Mouse (Mus musculus): Measurements from ENCODE around the gene Gga2. TPM values are rescaled to one million over a fixed set of nuclear protein-coding genes. Genes with fewer than 3 reads are reported as not detected.
A peak's percentile ranks its signal among the peaks of the same experiment; 100 is the strongest.

Gga2 gene
- 59.0 and 63.7 TPM in 2 replicates for polyA plus RNA-seq (2015; fragmentation: Nextera tagmentation; extraction: Ambion mirVana)

DNA sequence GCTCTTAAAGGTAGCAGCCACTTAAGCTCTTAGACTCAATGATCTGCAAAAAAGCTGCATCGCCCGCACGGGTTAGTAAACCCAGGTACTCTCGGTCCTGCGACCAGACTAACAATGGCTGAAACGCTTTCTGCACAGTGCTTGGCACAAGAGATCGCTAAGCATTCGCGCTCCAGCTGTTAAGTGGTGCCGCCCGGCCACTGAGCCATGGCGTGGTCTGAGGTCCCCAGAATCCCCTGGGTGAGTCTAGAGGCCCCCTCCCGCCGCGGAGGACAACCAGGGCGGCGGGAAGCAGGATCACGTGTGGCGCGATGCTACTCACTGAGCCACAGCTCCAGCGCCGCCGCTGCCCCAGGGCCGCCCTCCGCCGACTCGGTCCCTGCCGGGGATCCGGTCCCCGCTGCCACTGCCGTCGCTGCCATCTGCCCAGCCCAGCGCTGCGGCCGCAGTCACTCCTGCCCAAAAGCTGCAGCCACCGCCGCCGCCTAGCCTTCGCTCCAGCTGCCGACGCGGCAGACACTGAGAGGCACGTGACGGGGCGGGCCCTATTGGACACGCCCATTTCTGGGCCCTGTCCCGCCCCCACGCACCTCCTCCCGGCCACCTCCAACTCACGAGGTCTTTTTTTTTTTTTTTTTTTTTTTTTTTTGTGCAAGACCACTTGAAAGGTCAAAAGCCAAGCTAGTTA is at the start of gene Gga2:
Gene Gga2, minus strand, starts transcription at position 556 of the 688 bp plus-strand sequence.
- H3K4me2 ChIP-seq, result peak within 1 kb of the TSS; percentile 63
- peak within 1 kb of the TSS; percentile 85 for H3K9ac ChIP-seq
- no peaks in the 10 kb centered on the region for H3K27me3 ChIP-seq (replicated peaks)
- ATAC-seq (replicated peaks), result peak; percentile 91
- WGBS, result under 1% methylated on average over 50 of the region's 50 CpGs
- H3K27ac ChIP-seq, result peak within 1 kb of the TSS; percentile 94
- H3K4me1 ChIP-seq, result peaks cover 39% of the 10 kb centered on the region
- no peaks in the 10 kb centered on the region for H3K9me3 ChIP-seq
- H3K4me3 ChIP-seq, result peak within 1 kb of the TSS; percentile 86
- no peaks in the 10 kb centered on the region for H3K36me3 ChIP-seq (replicated peaks)

DNA sequence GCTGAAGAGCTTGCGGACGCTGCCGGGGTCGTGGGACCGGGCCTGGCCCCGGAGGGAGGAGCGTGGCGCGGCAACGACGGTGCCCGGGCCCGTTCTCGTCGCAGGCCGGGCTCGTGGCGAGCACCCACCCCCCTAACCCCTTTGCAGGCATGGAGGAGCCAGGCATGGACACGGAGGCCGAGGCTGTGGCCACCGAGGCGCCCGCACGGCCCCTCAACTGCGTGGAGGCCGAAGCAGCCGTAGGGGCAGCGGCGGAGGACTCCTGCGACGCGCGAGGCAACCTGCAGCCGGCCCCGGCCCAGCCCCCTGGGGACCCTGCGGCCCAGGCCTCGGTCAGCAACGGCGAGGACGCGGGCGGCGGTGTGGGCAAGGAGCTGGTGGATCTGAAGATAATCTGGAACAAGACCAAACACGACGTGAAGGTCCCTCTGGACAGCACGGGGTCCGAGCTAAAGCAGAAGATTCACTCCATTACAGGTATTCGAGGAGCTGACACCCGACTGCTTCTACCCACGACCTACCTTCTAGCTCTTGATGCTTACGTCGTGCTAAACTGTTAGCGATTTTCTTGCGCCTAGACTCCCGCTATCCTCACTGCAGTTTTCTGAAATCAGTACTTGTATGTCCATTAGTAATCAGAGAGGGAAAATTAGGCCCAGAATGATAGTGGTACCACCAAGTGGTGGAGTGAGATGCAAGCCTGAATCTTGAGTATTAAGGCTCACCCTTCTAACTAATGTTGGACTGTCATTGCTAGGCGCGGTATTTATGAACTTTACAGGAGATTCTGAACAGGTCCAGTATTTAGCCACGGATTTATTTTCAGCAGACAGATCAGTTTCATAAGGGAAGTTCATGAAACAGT is 46.7 kb upstream of the Gga2 start:
- Histone ChIP-seq H3K27me3 (replicated peaks) (no peaks in the 10 kb centered on the region), H3K4me3 (peak overlapping the region; percentile 97), H3K9ac (peak overlapping the region; percentile 95), H3K9me3 (no peaks in the 10 kb centered on the region), H3K27ac (peak overlapping the region; percentile 98), H3K36me3 (replicated peaks) (peaks cover 22% of the 10 kb centered on the region), H3K4me2 (peak overlapping the region; percentile 82), H3K4me1 (peaks cover 42% of the 10 kb centered on the region)
- peak; percentile 66 for ATAC-seq (replicated peaks)
- 2% methylated on average over 56 of the region's 58 CpGs for WGBS

DNA sequence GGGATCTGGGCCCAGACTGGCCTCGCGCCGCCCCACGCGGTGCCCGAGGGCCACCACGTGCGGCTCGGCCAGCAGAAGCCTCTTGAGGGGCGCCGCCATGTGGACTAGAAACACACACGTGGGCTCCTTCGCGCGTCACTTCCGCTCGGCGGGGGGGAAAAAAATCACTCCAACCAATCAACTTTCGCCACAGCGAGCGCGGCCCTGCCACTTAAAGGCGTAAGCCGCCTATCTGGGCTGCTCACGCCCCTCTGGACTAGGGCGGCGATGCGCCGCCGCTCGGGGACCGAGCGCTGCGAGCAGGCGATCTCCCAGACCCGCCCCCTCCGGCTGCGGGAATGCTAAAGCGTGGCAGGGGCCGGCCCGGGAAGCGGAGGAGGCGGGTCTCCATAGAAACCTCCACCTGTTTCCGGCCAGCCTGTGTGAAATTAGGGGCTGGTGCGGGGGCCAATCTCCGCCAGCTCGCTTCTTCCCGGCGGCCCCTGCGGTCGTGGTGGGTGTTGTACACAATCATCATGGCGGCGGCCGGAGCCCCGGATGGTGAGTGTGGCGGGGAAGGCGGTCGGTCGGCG is 46.0 kb upstream of the Gga2 start, which contains the start of the genes Ubfd1 and Ears2:
Gene Ubfd1, plus strand, starts transcription at position 231 of the 572 bp plus-strand sequence.
Gene Ears2, minus strand, starts transcription at position 319 of the 572 bp plus-strand sequence.
- H3K4me2 ChIP-seq, result peak within 1 kb of the TSS; percentile 82
- H3K27me3 ChIP-seq (replicated peaks), result no peaks in the 10 kb centered on the region
- peak within 1 kb of the TSS; percentile 95 for H3K9ac ChIP-seq
- WGBS, result under 1% methylated on average over 60 of the region's 60 CpGs
- peak; percentile 99 for ATAC-seq (replicated peaks)
- peak within 1 kb of the TSS; percentile 97 for H3K4me3 ChIP-seq
- H3K4me1 ChIP-seq, result peaks cover 42% of the 10 kb centered on the region
- peaks cover 16% of the 10 kb centered on the region for H3K36me3 ChIP-seq (replicated peaks)
- peak within 1 kb of the TSS; percentile 98 for H3K27ac ChIP-seq
- no peaks in the 10 kb centered on the region for H3K9me3 ChIP-seq

DNA sequence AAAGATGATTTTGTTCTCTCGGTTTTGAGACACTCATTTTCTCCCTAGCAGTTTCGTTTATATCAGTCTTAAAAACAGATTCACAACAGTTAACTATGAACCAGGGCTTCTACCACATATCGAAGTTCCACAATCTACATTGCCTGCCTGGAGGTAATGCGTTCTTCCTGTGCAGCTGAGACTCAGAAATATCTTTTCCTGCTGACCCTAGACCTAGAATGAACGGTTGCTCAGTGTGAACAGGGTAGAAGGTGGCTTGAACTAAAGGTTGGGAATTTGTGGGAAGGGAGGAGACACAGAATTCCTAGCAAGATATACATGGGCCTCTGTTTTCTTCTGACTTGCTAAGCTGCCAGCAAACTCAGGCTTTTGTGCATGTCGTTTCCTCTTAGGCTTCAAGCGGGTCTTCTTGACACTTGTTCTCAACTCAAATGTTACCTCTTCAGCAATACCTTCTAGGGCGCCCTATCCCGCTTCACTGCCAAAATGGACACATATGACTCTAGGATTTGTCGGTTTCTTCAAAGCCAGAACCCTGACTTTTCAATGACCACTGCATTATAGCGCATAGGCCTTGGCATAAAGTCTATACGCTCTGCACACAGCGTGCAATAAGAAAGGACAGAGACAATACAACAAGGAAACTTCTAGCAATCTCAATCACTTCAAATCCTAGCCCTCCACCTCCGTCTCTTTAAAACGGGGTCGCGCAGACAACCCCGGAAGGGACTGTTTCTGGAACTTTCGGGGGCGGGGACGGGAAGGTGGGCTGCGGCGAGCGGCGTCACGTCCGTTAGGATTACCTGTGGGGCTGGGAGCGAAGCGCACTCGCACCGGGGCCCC is 45.3 kb upstream of the Gga2 start:
- ATAC-seq (replicated peaks), result peak; percentile 77; the same call in 1 of the 2 replicates
- H3K4me3 ChIP-seq, result peak overlapping the region; percentile 97
- H3K9me3 ChIP-seq, result no peaks in the 10 kb centered on the region
- peak overlapping the region; percentile 82 for H3K4me2 ChIP-seq
- WGBS, result 19% methylated on average over 31 of the region's 31 CpGs
- H3K36me3 ChIP-seq (replicated peaks), result peaks cover 10% of the 10 kb centered on the region; the same call in 1 of the 2 replicates
- H3K9ac ChIP-seq, result peak overlapping the region; percentile 95
- peaks cover 42% of the 10 kb centered on the region for H3K4me1 ChIP-seq
- H3K27me3 ChIP-seq (replicated peaks), result no peaks in the 10 kb centered on the region
- peak overlapping the region; percentile 98 for H3K27ac ChIP-seq

DNA sequence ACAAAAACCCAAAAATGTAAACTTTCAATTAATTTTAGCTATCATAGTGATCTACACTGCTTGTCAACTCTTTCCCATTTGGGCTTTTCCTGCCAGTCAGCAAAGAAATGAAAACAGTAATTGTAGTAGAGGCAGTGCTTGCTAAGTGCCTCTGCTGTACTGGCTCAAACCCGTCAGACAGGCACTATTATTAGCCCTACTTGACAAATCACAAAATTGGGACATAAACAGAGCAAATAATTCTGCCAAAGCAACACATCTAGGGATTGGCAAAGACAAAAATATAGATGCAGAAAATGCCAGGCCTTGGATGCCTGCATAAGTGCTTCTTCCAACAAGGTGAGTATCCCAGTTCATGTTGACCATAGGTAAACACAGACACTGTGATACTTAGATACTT is 44.6 kb upstream of the Gga2 start:
- H3K27me3 ChIP-seq (replicated peaks), result no peaks in the 10 kb centered on the region
- no peak for ATAC-seq (replicated peaks)
- no peak overlapping the region for H3K27ac ChIP-seq
- WGBS, result 90% methylated on average over 1 of the region's 1 CpGs
- H3K36me3 ChIP-seq (replicated peaks), result peaks cover 9% of the 10 kb centered on the region; the same call in 1 of the 2 replicates
- no peaks in the 10 kb centered on the region for H3K9me3 ChIP-seq
- no peak overlapping the region for H3K9ac ChIP-seq
- H3K4me1 ChIP-seq, result peaks cover 40% of the 10 kb centered on the region
- peak overlapping the region; percentile 82; the same call in 1 of the 2 replicates for H3K4me2 ChIP-seq
- H3K4me3 ChIP-seq, result no peak overlapping the region

DNA sequence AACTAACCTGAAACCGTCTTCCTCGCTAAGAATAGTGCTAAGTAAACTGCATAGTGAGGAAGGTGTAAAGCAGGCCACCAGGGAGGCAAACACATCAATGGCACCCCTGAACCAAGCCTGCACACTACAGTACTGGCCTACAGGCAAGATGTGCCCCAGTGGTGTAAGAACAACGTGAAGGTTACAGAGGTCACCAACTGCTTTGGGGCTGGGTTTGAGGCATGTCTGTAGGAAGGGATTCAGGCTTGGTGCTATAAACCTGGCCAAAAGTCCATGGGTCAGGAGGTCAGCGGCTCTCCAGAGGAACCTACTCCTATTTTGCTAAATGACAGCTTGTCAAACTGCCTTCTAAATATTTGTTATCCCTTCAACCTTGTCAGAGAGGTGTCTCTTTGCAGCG is 35.6 kb upstream of the Gga2 start:
- no peak overlapping the region for H3K9ac ChIP-seq
- H3K4me3 ChIP-seq, result no peak overlapping the region
- no peak overlapping the region for H3K4me2 ChIP-seq
- no peaks in the 10 kb centered on the region for H3K27me3 ChIP-seq (replicated peaks)
- 0 out of 2 replicates have a peak, but pooled peaks cover 12% of the 10 kb centered on the region for H3K36me3 ChIP-seq (replicated peaks)
- no peak overlapping the region for H3K27ac ChIP-seq
- no peak for ATAC-seq (replicated peaks)
- 94% methylated on average over 5 of the region's 5 CpGs for WGBS
- no peaks in the 10 kb centered on the region for H3K4me1 ChIP-seq
- H3K9me3 ChIP-seq, result no peaks in the 10 kb centered on the region

DNA sequence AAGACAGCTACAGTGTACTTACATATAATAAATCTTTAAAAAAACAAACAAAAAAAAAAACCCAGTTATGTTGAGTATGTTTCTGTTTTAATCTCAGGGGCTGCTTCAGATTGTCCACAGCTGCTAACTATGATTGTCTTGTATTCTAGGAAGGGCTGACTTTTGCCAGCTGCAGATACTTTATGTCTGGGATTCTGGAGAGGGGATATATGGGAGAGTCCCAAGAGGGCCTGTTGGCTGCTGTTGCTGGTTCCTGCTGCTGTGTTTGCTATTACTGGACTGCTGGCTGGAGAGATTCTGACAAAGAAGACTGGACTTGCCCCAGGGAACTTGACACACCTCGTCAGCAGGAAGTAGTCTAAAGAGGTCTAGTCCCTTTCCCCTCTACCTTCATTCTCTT is 29.8 kb upstream of the Gga2 start:
- H3K27me3 ChIP-seq (replicated peaks), result no peaks in the 10 kb centered on the region
- ATAC-seq (replicated peaks), result no peak
- H3K4me2 ChIP-seq, result no peak overlapping the region
- 90% methylated on average over 1 of the region's 1 CpGs for WGBS
- H3K36me3 ChIP-seq (replicated peaks), result 0 out of 2 replicates have a peak, but pooled peaks cover 19% of the 10 kb centered on the region
- H3K9ac ChIP-seq, result no peak overlapping the region
- no peak overlapping the region for H3K4me3 ChIP-seq
- H3K4me1 ChIP-seq, result no peaks in the 10 kb centered on the region
- H3K27ac ChIP-seq, result no peak overlapping the region
- H3K9me3 ChIP-seq, result no peaks in the 10 kb centered on the region

DNA sequence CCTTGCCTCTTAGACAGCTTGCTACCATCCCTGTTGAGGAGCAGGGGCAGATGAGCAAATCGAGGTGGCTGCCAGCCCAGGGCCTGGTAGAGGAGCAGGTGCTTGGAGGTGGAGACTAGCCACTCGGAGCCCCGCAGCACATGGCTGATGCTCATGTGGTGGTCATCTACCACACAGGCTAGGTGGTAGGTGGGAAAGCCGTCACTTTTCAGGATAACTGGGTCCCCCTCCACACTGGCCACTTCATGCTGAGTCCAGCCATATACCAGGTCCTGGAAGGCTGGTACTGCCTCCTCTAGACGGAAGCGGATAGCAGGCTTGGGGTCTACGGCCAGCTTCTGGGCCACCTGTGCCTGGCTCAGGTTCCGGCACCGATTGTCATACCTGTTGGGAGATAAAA is 27.2 kb upstream of the Gga2 start:
- no peak overlapping the region for H3K4me2 ChIP-seq

DNA sequence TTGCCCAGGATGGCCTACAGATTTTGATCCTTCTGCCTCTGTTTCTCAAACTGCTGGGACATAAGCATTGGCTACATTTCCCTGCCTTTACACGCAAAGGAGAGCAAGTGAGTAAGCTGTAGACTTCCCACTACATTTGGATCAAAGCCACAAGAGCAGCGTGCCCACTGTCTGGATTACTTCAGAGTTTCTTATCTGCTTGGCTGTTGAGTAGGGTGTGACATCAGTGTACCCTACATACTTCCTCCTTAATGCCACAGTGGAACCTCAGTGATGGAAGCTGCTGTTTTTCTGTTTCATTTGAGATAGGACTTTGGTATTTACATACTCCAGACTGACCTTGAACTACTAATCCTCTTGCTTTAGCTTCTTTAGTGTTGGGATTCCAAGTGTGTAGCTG is 25.8 kb upstream of the Gga2 start:
- H3K9me3 ChIP-seq, result no peaks in the 10 kb centered on the region
- no peaks in the 10 kb centered on the region for H3K4me1 ChIP-seq
- H3K27me3 ChIP-seq (replicated peaks), result no peaks in the 10 kb centered on the region
- H3K27ac ChIP-seq, result no peak overlapping the region
- no peak overlapping the region for H3K9ac ChIP-seq
- 0 out of 2 replicates have a peak, but pooled peaks cover 14% of the 10 kb centered on the region for H3K36me3 ChIP-seq (replicated peaks)
- ATAC-seq (replicated peaks), result no peak
- WGBS, result 94% methylated on average over 2 of the region's 2 CpGs
- no peak overlapping the region for H3K4me3 ChIP-seq
- H3K4me2 ChIP-seq, result no peak overlapping the region

More for the DNA sequence above, 27.2 kb upstream of the Gga2 start:
- Histone ChIP-seq H3K4me3 (no peak overlapping the region), H3K27me3 (replicated peaks) (no peaks in the 10 kb centered on the region), H3K9ac (no peak overlapping the region), H3K9me3 (no peaks in the 10 kb centered on the region), H3K4me1 (no peaks in the 10 kb centered on the region), H3K36me3 (replicated peaks) (0 out of 2 replicates have a peak, but pooled peaks cover 14% of the 10 kb centered on the region), H3K27ac (no peak overlapping the region)
- ATAC-seq (replicated peaks), result no peak
- 97% methylated on average over 9 of the region's 9 CpGs for WGBS

DNA sequence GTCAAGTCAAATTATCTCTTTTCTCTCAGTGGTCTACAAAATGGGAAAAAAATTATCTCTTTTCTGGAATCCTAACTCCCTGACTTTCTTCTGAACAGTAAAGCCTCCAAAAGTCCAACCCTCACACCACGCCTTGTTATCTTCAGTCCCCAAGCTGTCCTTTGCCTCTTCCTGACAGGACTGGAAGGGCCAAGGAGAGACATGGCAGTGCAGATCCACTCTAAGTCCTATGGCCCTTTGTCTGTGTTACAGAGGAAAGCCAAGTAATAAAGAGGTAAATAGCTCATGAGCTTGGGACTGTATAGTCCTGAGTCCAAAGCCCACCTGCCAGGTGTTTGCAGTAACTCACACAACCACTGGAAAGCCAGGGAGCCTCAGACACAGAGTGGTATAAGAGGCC is 24.7 kb upstream of the Gga2 start:
- ATAC-seq (replicated peaks), result no peak
- no peaks in the 10 kb centered on the region for H3K4me1 ChIP-seq
- no peaks in the 10 kb centered on the region for H3K27me3 ChIP-seq (replicated peaks)
- 0 out of 2 replicates have a peak, but pooled peaks cover 14% of the 10 kb centered on the region for H3K36me3 ChIP-seq (replicated peaks)
- H3K4me3 ChIP-seq, result no peak overlapping the region
- no peaks in the 10 kb centered on the region for H3K9me3 ChIP-seq
- H3K27ac ChIP-seq, result no peak overlapping the region
- no peak overlapping the region for H3K4me2 ChIP-seq
- 94% methylated on average over 1 of the region's 1 CpGs for WGBS
- no peak overlapping the region for H3K9ac ChIP-seq

DNA sequence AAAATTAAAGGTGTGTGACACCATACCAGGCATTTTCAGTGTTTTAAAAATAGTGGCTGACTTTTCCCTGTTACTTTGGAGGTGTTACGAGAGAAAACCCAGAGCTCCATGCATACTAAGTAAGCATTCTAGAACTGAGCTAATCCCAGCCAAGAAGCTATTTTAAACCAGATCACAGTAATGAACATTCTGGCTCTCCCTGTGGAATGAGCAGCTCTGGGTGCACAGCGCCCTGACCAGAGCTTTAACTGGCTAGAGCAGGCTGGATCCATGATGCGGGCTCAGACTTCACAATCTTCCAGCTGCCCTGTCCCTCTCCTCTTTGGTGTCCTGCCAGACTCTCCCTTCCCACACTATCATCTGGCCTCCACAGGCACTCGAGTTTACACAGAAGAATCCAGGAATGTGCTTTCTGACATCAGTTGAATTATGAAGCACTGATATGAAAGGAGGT is 24.2 kb upstream of the Gga2 start:
- no peak overlapping the region for H3K9ac ChIP-seq
- H3K4me1 ChIP-seq, result no peaks in the 10 kb centered on the region
- no peak overlapping the region for H3K4me2 ChIP-seq
- no peak overlapping the region for H3K27ac ChIP-seq
- H3K9me3 ChIP-seq, result no peaks in the 10 kb centered on the region
- H3K36me3 ChIP-seq (replicated peaks), result 0 out of 2 replicates have a peak, but pooled peaks cover 14% of the 10 kb centered on the region
- no peak for ATAC-seq (replicated peaks)
- WGBS, result 91% methylated on average over 4 of the region's 4 CpGs
- H3K27me3 ChIP-seq (replicated peaks), result no peaks in the 10 kb centered on the region
- H3K4me3 ChIP-seq, result no peak overlapping the region
